Mouse (Mus musculus) CH12.LX (cell line): Measurements from ENCODE around the gene Gm572. TPM values are rescaled to one million over a fixed set of nuclear protein-coding genes. Genes with fewer than 3 reads are reported as not detected.

Experiments
- DNase-seq: peaks from one replicate; pipeline ENCODE4 v3.0.0-alpha.2; 2013; ENCODE audit errors: extremely low read depth
- H3K27ac ChIP-seq: 2 replicates; pipeline ENCODE4 v1.5.1; 2012; ENCODE audit warnings: low read depth, mild to moderate bottlenecking, control low read depth, moderate library complexity; ENCODE audit not compliant: insufficient read depth
- H3K27me3 ChIP-seq: replicated peaks from 2 replicates; pipeline ENCODE3; 2012; ENCODE audit warnings: inconsistent platforms
- H3K36me3 ChIP-seq, 2 experiments: replicated peaks in 1 of 2; 2 replicates each; pipeline versions ENCODE3 to v1.6.1; 2012; ENCODE audit warnings: inconsistent platforms in 1 of 2, low read length in 1 of 2, mild to moderate bottlenecking in 1 of 2, mixed read lengths in 1 of 2, moderate library complexity in 1 of 2; ENCODE audit not compliant: control insufficient read depth in 1 of 2, insufficient read depth in 1 of 2
- H3K4me1 ChIP-seq, 2 experiments: 2 replicates each; pipeline ENCODE4 v1.6.1; 2012; ENCODE audit warnings: inconsistent platforms in 1 of 2, moderate library complexity in 1 of 2; ENCODE audit not compliant: insufficient read depth in 2 of 2, control insufficient read depth in 1 of 2
- H3K4me2 ChIP-seq: 2 replicates; pipeline ENCODE4 v1.6.1; 2012; ENCODE audit warnings: low read depth, mild to moderate bottlenecking, control low read depth; ENCODE audit not compliant: poor library complexity, insufficient read depth, severe bottlenecking
- H3K4me3 ChIP-seq, 3 experiments: fragments of 150-350 bp in 1 of 3; sonication (generic) in 1 of 3; replicated peaks in 1 of 3; 2 replicates each; pipeline versions ENCODE3 to v1.5.1; 2011 to 2012; ENCODE audit warnings: low read depth in 2 of 3, low read length in 2 of 3, mild to moderate bottlenecking in 2 of 3, moderate library complexity in 2 of 3, control low read depth in 1 of 3, improper control_type of control experiment in 1 of 3, inconsistent platforms in 1 of 3, mixed read lengths in 1 of 3; ENCODE audit not compliant: poor library complexity in 1 of 3
- H3K79me2 ChIP-seq: replicated peaks from 2 replicates; pipeline ENCODE4 v1.6.1; 2012; ENCODE audit warnings: mild to moderate bottlenecking, moderate library complexity; ENCODE audit not compliant: control insufficient read depth, poor library complexity, insufficient read depth, severe bottlenecking; ENCODE audit errors: extremely low read depth
- H3K9ac ChIP-seq: 2 replicates; pipeline ENCODE4 v1.6.1; 2012; ENCODE audit warnings: low read depth, mild to moderate bottlenecking, control low read depth, moderate library complexity; ENCODE audit not compliant: insufficient read depth
- H3K9me3 ChIP-seq: replicated peaks from 2 replicates; pipeline ENCODE3; 2012; ENCODE audit warnings: low read length, inconsistent platforms, mixed read lengths
- CTCF ChIP-seq, 2 experiments: IDR thresholded peaks in 1 of 2; conservative IDR thresholded peaks in 1 of 2; 2 replicates each; pipeline ENCODE4 v1.5.1; 2011 to 2012; ENCODE audit warnings: low read depth in 2 of 2, low read length in 2 of 2, improper control_type of control experiment in 1 of 2, inconsistent platforms in 1 of 2, mild to moderate bottlenecking in 1 of 2, moderate library complexity in 1 of 2
- ETS1 ChIP-seq: conservative IDR thresholded peaks from 2 replicates; pipeline ENCODE4 v1.6.1; 2012; ENCODE audit warnings: low read depth, mild to moderate bottlenecking, inconsistent platforms, low read length, improper control_type of control experiment, moderate library complexity
- IRF4 ChIP-seq: IDR thresholded peaks from 2 replicates; pipeline ENCODE4 v1.6.1; 2014; ENCODE audit warnings: low read depth, mild to moderate bottlenecking, inconsistent platforms, low read length, improper control_type of control experiment
- JUN ChIP-seq: IDR thresholded peaks from 2 replicates; pipeline ENCODE4 v1.6.1; 2011; ENCODE audit warnings: low read depth, mild to moderate bottlenecking, low read length, improper control_type of control experiment, moderate library complexity; ENCODE audit not compliant: insufficient read depth
- MXI1 ChIP-seq: IDR thresholded peaks from 2 replicates; pipeline ENCODE4 v1.6.1; 2011; ENCODE audit warnings: mild to moderate bottlenecking, low read depth, low read length, improper control_type of control experiment
- NRF1 ChIP-seq: IDR thresholded peaks from 2 replicates; pipeline ENCODE4 v1.6.1; 2014; ENCODE audit warnings: low read depth, mild to moderate bottlenecking, inconsistent platforms, low read length, improper control_type of control experiment, moderate library complexity
- POLR2A ChIP-seq: IDR thresholded peaks from 2 replicates; pipeline ENCODE4 v1.6.1; 2011; ENCODE audit warnings: low read depth, mild to moderate bottlenecking, improper control_type of control experiment, low read length
- RAD21 ChIP-seq: IDR thresholded peaks from 2 replicates; pipeline ENCODE4 v1.6.1; 2011; ENCODE audit warnings: low read depth, mild to moderate bottlenecking, low read length, improper control_type of control experiment, moderate library complexity
- ZC3H11A ChIP-seq: IDR thresholded peaks from 2 replicates; pipeline ENCODE4 v1.6.1; 2012; ENCODE audit warnings: low read depth, mild to moderate bottlenecking, inconsistent platforms, low read length, improper control_type of control experiment
- ZMIZ1 ChIP-seq: IDR thresholded peaks from 2 replicates; pipeline ENCODE4 v1.6.1; 2012; ENCODE audit warnings: low read depth, mild to moderate bottlenecking, inconsistent platforms, low read length, improper control_type of control experiment
- dilution Hi-C: fragments of 300-500 bp; cut with MboI; formaldehyde crosslinking; loops from 2 replicates; pipeline ENCODE4 v1.14.3; 2020; ENCODE audit warnings: low sequenced_read_pairs; ENCODE audit not compliant: extremely low pct_unique_long_range_greater_than_20kb, extremely low pct_ligation_motif_present
- in situ Hi-C: fragments of 300-500 bp; cut with MboI; formaldehyde crosslinking; loops from 3 replicates; pipeline ENCODE4 v1.14.3; 2019; ENCODE audit warnings: low sequenced_read_pairs, low pct_ligation_motif_present, low pct_unique_long_range_greater_than_20kb, mixed read lengths
- polyA plus RNA-seq: library from polyadenylated mRNA; unstranded; fragments of >175 nt; gene quantifications from 2 replicates; pipeline ENCODE4 v1.2.1, GENCODE M21; 2012; ENCODE audit warnings: low read depth; ENCODE audit not compliant: insufficient read length
- total RNA-seq, 2 experiments: library from RNA; depleted of rRNA; stranded (reverse); fragments of 300-350 nt in 1 of 2; fragments of >200 nt in 1 of 2; gene quantifications; 2 replicates each; pipeline ENCODE4 v1.2.3; 2012 to 2014

The Gm572 gene
- total and polyA plus RNA-seq, 3 experiments = not detected

DNA sequence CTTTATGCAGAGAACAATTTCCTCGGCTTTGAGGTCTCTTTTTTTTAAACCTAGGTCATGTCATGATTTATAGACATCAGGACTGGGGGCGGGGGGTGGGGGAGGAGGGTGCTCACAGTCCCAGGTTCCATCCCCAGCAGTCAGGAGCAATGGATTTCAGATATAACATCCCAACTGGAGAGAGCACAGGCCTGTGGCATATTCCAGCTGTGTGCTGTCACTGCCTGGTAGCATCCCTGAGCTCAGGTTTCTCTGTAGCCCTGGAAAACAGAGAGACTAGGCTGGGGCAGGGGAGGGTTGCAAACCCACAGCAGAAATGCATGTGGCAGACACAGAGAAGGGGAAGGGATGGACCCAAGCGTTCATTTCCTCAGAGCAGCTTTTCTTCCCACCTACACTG is 17.1 kb downstream of the Gm572 start:
- TF ChIP-seq JUN = no peak
- dilution Hi-C loops = no loop called here
- H3K4me1 ChIP-seq = peaks cover 2 to 4% of the 10 kb centered on the region in 2 experiments; a peak in 1 of 4 replicates

DNA sequence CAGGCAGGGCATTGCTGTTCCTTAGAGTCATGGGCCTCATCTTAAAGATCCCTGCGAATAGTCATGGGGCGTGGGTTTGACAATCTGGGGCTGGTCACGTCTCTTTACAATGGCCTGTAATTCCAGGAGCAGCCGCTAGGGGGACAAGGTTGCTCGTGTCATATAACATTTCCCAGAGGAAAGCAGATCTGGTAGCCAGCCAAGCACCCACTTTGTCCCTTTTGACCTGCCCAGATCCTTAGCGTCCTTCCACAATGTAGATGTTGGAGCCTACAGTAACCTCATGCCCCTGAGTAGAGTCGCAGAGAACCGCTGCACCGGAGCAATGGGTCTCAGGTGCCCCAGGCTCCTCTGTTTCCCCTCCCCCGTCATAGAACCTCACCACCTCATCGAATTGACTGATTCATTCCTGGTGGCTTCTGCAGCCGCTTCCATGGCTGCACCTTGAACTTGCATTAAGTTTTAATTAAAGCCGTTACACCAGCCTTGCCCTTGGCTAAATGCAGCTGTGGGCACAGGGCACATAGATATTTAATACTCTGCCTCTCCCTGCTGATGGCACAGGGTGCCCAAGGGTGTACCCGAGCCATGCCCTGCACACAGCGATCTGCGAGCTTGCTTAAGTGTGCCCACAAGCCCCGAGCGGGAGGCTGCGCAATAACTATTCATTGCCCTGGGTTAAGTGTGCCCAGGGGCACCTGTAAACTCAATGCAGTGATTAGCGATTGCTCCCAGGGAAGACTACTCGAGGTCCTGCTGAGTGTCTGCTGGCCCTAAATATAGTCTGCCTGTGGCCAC is 19.2 kb downstream of the Gm572 start:
- Histone ChIP-seq H3K9me3 (no peaks in the 10 kb centered on the region), H3K27ac (no peak overlapping the region), H3K4me3 (no peak overlapping the region), H3K4me2 (0 out of 2 replicates have a peak overlapping the region, but pooled peaks have one; percentile 5), H3K4me1 (no peaks in the 10 kb centered on the region), H3K27me3 (peaks cover 70% of the 10 kb centered on the region), H3K79me2 (no peaks in the 10 kb centered on the region), H3K9ac (no peak overlapping the region), H3K36me3 (no peaks in the 10 kb centered on the region)
- in situ Hi-C loops (no loop called here), dilution Hi-C loops (no loop called here)
- TF ChIP-seq RAD21 (peak; percentile 34), CTCF (conservative IDR thresholded peaks at IDR 0.05 in 1 of 2, IDR thresholded peaks at IDR 0.05 in 1 of 2; ENCODE audit: low read depth in 2 of 2, low read length in 2 of 2) (peak; percentile 74 to 98), ETS1 (no peak), MXI1 (no peak), ZC3H11A (no peak), ZMIZ1 (no peak)
- peak; percentile 63 for DNase-seq

More for the DNA sequence above, 17.1 kb downstream of the Gm572 start:
- Histone ChIP-seq H3K27ac (no peak overlapping the region), H3K4me3 (no peak overlapping the region), H3K4me2 (no peak overlapping the region), H3K36me3 (no peaks in the 10 kb centered on the region), H3K27me3 (peaks cover 57% of the 10 kb centered on the region), H3K9me3 (no peaks in the 10 kb centered on the region), H3K79me2 (no peaks in the 10 kb centered on the region), H3K9ac (no peak overlapping the region)
- DNase-seq = no peak
- in situ Hi-C loops = no loop called here

DNA sequence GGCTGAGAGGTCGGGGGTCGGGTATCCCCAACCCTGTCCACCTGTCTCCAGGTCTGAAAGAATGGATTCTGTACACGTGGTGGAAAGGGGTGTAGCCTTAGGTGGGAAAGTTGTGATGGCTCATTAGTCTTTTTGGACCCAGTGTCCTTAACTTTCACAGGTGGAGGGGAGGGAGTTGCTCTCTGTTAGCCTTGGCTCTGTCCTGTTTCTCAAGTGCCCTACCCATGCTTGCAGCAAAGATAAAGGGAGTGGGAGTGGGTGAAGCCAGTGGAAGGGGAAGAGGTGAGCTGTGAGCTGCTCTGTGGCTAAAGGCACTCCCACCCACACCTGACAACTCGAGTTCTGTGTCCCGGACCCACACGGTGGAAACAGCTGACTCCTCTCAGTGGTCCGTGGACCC is 20.2 kb downstream of the Gm572 start:
- Histone ChIP-seq H3K27ac (no peak overlapping the region), H3K9ac (no peak overlapping the region), H3K4me3 (no peak overlapping the region), H3K79me2 (no peaks in the 10 kb centered on the region), H3K9me3 (no peaks in the 10 kb centered on the region), H3K27me3 (peaks cover 72% of the 10 kb centered on the region), H3K4me2 (no peak overlapping the region), H3K36me3 (no peaks in the 10 kb centered on the region), H3K4me1 (no peaks in the 10 kb centered on the region)
- no peak for TF ChIP-seq IRF4
- TF ChIP-seq POLR2A = no peak
- TF ChIP-seq NRF1 = no peak
- dilution Hi-C loops (no loop called here), in situ Hi-C loops (no loop called here)
- DNase-seq = no peak
